Mouse (Mus musculus) heart, embryonic 14.5 days (tissue): ENCODE measurements around the gene Med13l. TPM values are rescaled to one million over a fixed set of nuclear protein-coding genes. Genes with fewer than 3 reads are reported as not detected.

ENCODE experiments used
- ATAC-seq: fragments of 200-750 bp; cut with Nextera tagmentation; 2 replicates; pipeline ENCODE4 v1.8.0; 2017; ENCODE audit warnings: low read depth, moderate TSS enrichment; ENCODE audit not compliant: insufficient number of reproducible peaks, insufficient read depth, low FRiP score
- H3K27ac ChIP-seq, 2 experiments: fragments of 200-500 bp in 1 of 2; fragments of 300-500 bp in 1 of 2; sonication (generic) in 1 of 2; replicated peaks in 1 of 2; 2 replicates each; pipeline ENCODE4 v1.5.1; 2012 to 2014; ENCODE audit warnings: low read depth in 2 of 2, low read length in 2 of 2, control low read depth in 1 of 2, mild to moderate bottlenecking in 1 of 2, mixed read lengths in 1 of 2; ENCODE audit not compliant: control insufficient read depth in 1 of 2, insufficient read depth in 1 of 2
- H3K27me3 ChIP-seq: fragments of 300-500 bp; sonication (generic); 2 replicates; pipeline ENCODE4 v1.6.1; 2014; ENCODE audit warnings: mild to moderate bottlenecking, low read length, control low read depth; ENCODE audit not compliant: control insufficient read depth, insufficient read depth
- H3K36me3 ChIP-seq: fragments of 300-500 bp; sonication (generic); 2 replicates; pipeline ENCODE4 v1.6.1; 2014; ENCODE audit warnings: mild to moderate bottlenecking, control low read depth, low read length, mixed read lengths; ENCODE audit not compliant: control insufficient read depth, insufficient read depth
- H3K4me1 ChIP-seq, 2 experiments: fragments of 200-500 bp in 1 of 2; fragments of 300-500 bp in 1 of 2; sonication (generic) in 1 of 2; 2 replicates each; pipeline ENCODE4 v1.6.1; 2012 to 2014; ENCODE audit warnings: low read length in 2 of 2, control low read depth in 1 of 2, mixed read lengths in 1 of 2; ENCODE audit not compliant: control insufficient read depth in 2 of 2, insufficient read depth in 2 of 2
- H3K4me2 ChIP-seq: fragments of 300-500 bp; sonication (generic); 2 replicates; pipeline ENCODE4 v1.6.1; 2014; ENCODE audit warnings: mild to moderate bottlenecking, low read length
- H3K4me3 ChIP-seq, 2 experiments: fragments of 200-500 bp in 1 of 2; fragments of 300-500 bp in 1 of 2; sonication (generic) in 1 of 2; 2 replicates each; pipeline ENCODE4 v1.5.1; 2012 to 2014; ENCODE audit warnings: low read length in 2 of 2, mild to moderate bottlenecking in 2 of 2, control low read depth in 1 of 2, low read depth in 1 of 2, moderate library complexity in 1 of 2; ENCODE audit not compliant: control insufficient read depth in 1 of 2, insufficient read depth in 1 of 2
- H3K9ac ChIP-seq: fragments of 300-500 bp; sonication (generic); 2 replicates; pipeline ENCODE4 v1.6.1; 2014; ENCODE audit warnings: mild to moderate bottlenecking, low read length
- H3K9me3 ChIP-seq: fragments of 300-500 bp; sonication (generic); 2 replicates; pipeline ENCODE4 v1.6.1; 2016; ENCODE audit warnings: low read length, control low read depth; ENCODE audit not compliant: control insufficient read depth
- WGBS: fragments of 180-500 bp; shearing (Covaris S2); extraction: QIAGEN DNeasy Blood & Tissue Kit; methylation state at CpG from one replicate; pipeline ENCODE4 v1.1.7; 2014; 5-methylcytosine and 5-hydroxymethylcytosine counted together
- polyA plus RNA-seq: library from polyadenylated mRNA; unstranded; fragments of >200 nt; fragmentation: Nextera tagmentation; extraction: Ambion mirVana; gene quantifications from 2 replicates; pipeline ENCODE4 v1.2.1, GENCODE M21; 2014

Gene Med13l
- polyA plus RNA-seq, 1 experiment from 2014 or later: 9.0 TPM

DNA sequence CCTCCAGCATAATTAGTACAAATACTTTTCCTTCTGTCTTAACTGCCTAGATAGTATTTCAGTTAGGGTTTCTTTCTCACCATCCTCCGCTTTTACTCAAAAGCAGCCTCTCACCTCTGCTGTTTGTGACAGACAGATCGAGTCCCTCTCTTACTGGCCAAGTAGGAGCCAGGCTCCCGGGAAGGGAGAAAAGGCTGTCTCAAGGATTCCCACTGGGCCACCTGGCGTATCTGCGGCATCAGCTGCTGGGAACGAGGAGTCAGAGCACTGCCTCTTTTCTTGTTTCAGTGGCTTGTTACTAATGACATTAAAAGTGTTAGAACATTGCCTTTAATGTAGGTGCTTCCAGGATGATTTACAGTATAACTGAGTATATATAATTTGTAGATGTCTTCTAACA is 164.9 kb downstream of the Med13l start:
- WGBS: 81% methylated on average over 6 of the region's 6 CpGs
- ATAC-seq: no peak
- Histone ChIP-seq H3K4me3 (no peak overlapping the region), H3K4me2 (no peak overlapping the region), H3K4me1 (peaks cover 0 to 4% of the 10 kb centered on the region in 2 experiments; a peak in 2 of 4 replicates), H3K9ac (no peak overlapping the region), H3K9me3 (no peaks in the 10 kb centered on the region), H3K27ac (no peak overlapping the region), H3K27me3 (no peaks in the 10 kb centered on the region), H3K36me3 (peaks cover 74% of the 10 kb centered on the region)

DNA sequence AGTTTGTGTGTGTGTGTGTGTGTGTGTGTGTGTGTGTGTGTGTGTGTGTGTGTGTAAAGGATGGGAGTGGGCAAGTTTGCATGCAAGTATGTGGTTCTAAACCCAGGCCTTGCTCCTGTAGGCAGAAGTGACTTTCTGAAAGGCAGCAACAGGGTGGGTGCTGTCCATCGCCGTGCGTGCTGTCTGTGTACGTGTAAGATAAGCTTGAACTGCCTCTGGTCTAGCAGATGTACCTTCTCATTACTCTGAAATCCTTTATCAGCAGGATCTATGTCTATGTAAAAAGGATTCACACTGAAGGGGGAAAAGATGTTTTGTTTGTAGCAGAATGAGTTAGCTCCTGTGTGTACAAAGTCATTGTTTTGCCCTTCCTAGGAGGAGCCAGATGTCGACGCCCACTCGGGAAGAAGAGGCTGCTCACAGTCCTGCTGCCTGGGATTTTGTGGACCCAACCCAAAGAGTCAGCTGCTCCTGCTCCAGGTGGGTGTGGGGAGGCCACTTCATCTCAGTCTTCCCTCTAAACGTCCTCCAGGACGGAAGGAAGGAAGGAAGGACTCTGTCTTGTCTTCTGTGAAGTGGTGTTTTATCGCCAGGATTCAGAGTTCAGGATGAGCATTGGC is 165.5 kb downstream of the Med13l start:
- Histone ChIP-seq H3K9ac (no peak overlapping the region), H3K9me3 (no peaks in the 10 kb centered on the region), H3K4me3 (no peak overlapping the region), H3K27me3 (no peaks in the 10 kb centered on the region), H3K27ac (no peak overlapping the region), H3K36me3 (peaks cover 79% of the 10 kb centered on the region), H3K4me1 (peaks cover 0 to 8% of the 10 kb centered on the region in 2 experiments; a peak in 2 of 4 replicates), H3K4me2 (no peak overlapping the region)
- ATAC-seq: no peak
- WGBS: 62% methylated on average over 10 of the region's 10 CpGs

DNA sequence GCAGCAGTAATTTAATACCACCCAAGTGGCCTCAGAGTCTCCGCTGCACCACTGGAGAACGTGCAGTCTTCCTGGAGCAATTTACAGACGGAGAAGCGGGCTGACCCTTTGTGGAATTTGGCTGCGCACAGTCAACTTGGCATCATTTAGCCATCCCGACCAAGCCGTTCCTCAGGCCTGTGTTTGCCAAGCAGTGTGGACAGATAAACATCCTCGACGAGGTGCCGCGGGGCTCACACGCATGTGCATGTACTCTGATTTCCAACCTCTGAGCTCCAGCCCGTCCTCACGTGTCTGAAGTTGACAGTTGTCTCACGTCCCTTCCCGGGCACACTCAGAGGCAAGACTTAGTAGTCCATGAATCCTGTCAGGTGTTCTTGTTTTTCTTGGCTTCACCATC is 166.9 kb downstream of the Med13l start:
- no peak overlapping the region for H3K4me2 ChIP-seq
- peaks cover 0 to 8% of the 10 kb centered on the region in 2 experiments; a peak in 1 of 4 replicates for H3K4me1 ChIP-seq
- no peak overlapping the region for H3K9ac ChIP-seq
- ATAC-seq: no peak
- H3K4me3 ChIP-seq: no peak overlapping the region
- H3K9me3 ChIP-seq: no peaks in the 10 kb centered on the region
- H3K36me3 ChIP-seq: peaks cover 81% of the 10 kb centered on the region
- no peaks in the 10 kb centered on the region for H3K27me3 ChIP-seq
- 92% methylated on average over 16 of the region's 16 CpGs for WGBS
- H3K27ac ChIP-seq: no peak overlapping the region

DNA sequence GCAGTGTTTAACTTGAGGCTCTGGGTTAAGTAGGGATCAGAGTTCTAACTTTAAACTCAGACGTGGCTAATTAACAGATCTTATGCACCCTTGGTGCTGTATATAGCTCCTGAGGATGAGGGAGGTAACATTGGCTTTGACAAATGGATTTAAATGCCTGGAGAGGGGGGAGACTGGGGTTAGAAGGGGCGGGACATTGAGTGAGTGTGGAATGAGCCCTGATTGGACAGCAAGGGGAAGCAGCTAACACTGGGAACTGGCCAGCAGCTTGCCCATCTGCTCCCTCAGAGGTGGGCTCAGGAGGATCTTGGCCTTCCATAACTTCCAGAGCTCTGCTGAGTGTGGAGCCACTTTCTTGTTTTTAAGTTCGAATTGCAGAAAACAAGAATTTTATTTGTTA is 171.7 kb downstream of the Med13l start:
- Histone ChIP-seq H3K4me2 (no peak overlapping the region), H3K9ac (no peak overlapping the region), H3K4me1 (0 out of 4 replicates have a peak, but pooled peaks cover 0 to 4% of the 10 kb centered on the region in 2 experiments), H3K36me3 (peaks cover 88% of the 10 kb centered on the region), H3K9me3 (no peaks in the 10 kb centered on the region), H3K27me3 (no peaks in the 10 kb centered on the region), H3K4me3 (no peak overlapping the region), H3K27ac (no peak overlapping the region)
- ATAC-seq: no peak
- 52% methylated on average over 3 of the region's 3 CpGs for WGBS

DNA sequence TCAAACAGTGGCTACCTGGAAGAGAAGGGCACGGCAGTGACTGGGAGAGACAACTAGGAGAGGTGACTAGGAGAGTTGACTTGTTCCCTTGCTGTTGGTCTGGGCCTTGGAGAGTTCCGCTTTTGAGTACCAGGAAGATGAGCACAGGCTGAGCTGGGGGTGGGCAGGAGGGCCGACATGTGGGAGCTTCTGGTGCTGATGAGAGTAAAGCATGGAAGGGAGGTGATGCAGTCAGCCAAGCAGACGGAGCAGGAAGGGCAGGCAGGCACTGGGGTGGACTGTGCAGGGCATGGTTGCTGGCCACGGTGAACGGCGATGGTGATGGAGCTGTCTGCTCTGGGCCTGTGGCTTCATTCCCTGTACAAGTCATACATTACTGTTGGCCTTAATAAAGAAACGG is 172.2 kb downstream of the Med13l start:
- Histone ChIP-seq H3K4me1 (0 out of 4 replicates have a peak, but pooled peaks cover 0 to 4% of the 10 kb centered on the region in 2 experiments), H3K27me3 (no peaks in the 10 kb centered on the region), H3K27ac (no peak overlapping the region), H3K4me2 (no peak overlapping the region), H3K9ac (no peak overlapping the region), H3K4me3 (no peak overlapping the region), H3K36me3 (peaks cover 84% of the 10 kb centered on the region), H3K9me3 (no peaks in the 10 kb centered on the region)
- WGBS: 87% methylated on average over 8 of the region's 8 CpGs
- no peak for ATAC-seq

DNA sequence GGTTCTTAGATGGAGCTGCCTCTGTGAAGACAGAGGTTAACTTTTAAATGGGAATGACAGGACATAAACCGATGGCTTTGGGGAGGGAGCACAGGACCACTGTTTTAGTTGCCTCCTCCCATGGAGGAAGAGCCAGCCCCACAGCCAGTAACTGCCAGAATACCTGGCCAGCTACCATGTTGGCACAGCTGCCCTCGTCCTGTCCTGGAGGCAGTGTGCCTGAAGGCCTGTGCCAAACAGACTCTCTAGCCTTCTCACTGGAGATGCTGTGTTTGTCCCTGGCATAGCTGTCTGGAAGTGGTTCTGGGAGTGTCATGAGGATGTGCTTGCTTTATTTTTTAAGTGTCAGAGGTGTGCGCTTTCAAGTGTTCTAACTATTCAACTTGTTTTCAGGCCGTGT is 173.1 kb downstream of the Med13l start:
- no peaks in the 10 kb centered on the region for H3K27me3 ChIP-seq
- H3K4me3 ChIP-seq: no peak overlapping the region
- peaks cover 83% of the 10 kb centered on the region for H3K36me3 ChIP-seq
- no peaks in the 10 kb centered on the region for H3K9me3 ChIP-seq
- no peak for ATAC-seq
- 86% methylated on average over 4 of the region's 4 CpGs for WGBS
- no peak overlapping the region for H3K27ac ChIP-seq
- 0 out of 4 replicates have a peak, but pooled peaks cover 0 to 4% of the 10 kb centered on the region in 2 experiments for H3K4me1 ChIP-seq
- no peak overlapping the region for H3K9ac ChIP-seq
- no peak overlapping the region for H3K4me2 ChIP-seq

DNA sequence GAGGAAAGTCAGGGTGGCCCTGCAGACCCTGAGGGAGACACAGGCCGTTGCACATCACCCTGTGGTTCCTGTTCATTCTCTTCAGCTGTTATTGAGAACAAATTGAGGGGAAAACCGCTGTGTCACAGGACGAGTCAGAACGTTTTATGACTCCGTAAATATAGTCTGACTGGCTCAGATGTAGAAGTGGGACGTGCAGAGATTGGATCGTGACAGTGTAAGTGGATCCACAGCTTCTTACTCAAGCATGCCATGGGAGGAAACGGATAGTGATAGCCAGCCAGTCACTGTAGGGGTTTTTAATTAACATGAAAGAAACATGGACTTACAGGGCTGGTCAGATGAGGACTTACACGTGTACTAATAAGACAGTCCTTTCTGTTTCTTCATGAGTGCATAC is 174.0 kb downstream of the Med13l start:
- no peaks in the 10 kb centered on the region for H3K9me3 ChIP-seq
- H3K27ac ChIP-seq: no peak overlapping the region
- no peak overlapping the region for H3K9ac ChIP-seq
- H3K4me2 ChIP-seq: no peak overlapping the region
- peaks cover 83% of the 10 kb centered on the region for H3K36me3 ChIP-seq
- 0 out of 4 replicates have a peak, but pooled peaks cover 0 to 4% of the 10 kb centered on the region in 2 experiments for H3K4me1 ChIP-seq
- WGBS: 88% methylated on average over 9 of the region's 9 CpGs
- no peak overlapping the region for H3K4me3 ChIP-seq
- no peaks in the 10 kb centered on the region for H3K27me3 ChIP-seq
- no peak for ATAC-seq

DNA sequence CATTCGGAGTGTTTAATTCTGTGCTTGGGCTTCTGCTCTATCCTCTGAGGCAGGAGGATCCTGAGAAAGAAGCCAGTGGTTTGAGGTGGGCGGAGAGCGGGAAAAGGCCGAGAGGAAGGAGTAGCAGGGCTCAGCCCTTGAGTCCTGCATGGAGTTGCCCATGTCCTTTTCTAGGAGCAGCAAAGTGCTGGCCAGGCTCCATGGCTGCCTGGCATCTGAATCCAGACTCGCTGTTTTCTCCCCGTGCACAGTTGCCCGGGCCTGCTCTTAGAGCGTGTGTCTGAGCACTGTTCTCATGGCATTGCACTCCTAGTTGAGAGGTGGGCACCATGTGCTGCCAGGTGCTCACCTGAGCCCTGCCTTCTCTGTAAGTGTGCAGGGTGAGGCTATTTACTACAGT is 175.3 kb downstream of the Med13l start:
- 91% methylated on average over 8 of the region's 8 CpGs for WGBS
- Histone ChIP-seq H3K36me3 (peaks cover 83% of the 10 kb centered on the region), H3K4me1 (0 out of 4 replicates have a peak, but pooled peaks cover 0 to 2% of the 10 kb centered on the region in 2 experiments), H3K27ac (no peak overlapping the region), H3K27me3 (no peaks in the 10 kb centered on the region), H3K9me3 (peaks cover 4% of the 10 kb centered on the region; the same call in 1 of the 2 replicates), H3K4me2 (no peak overlapping the region), H3K9ac (no peak overlapping the region), H3K4me3 (no peak overlapping the region)
- ATAC-seq: no peak
